Mouse (Mus musculus): ENCODE measurements around the gene Rnase9. TPM values are rescaled to one million over a fixed set of nuclear protein-coding genes. Genes with fewer than 3 reads are reported as not detected.

The Rnase9 gene
- polyA plus RNA-seq (2012; rRNA removed) = not detected in 2 replicates

GRCm38 (mm10) chr14:51041769-51042168 is at the start of gene Rnase9:
TSS of gene Rnase9 (minus strand) at chr14:51041869.

GRCm38 (mm10) chr14:51074335-51074734 is 32.7 kb upstream of the Rnase9 start, which contains the start of gene Olfr750:
TSS of gene Olfr750 (minus strand) at chr14:51074435.

GRCm38 (mm10) chr14:51057401-51057831 is 15.7 kb upstream of the Rnase9 start, which contains the start of gene Rnase12:
TSS of gene Rnase12 (minus strand) at chr14:51057661.

GRCm38 (mm10) chr14:51050063-51050462 is 8.4 kb upstream of the Rnase9 start, which contains the start of gene Rnase11:
TSS of gene Rnase11 (minus strand) at chr14:51050163.

GRCm38 (mm10) chr14:51007152-51007801 is 34.4 kb downstream of the Rnase9 start, which contains the start of gene Rnase10:
TSS of gene Rnase10 (plus strand) at chr14:51007751.

Other genes starting within 250 kb of the Rnase9 start
- gene Ccnb1ip1, start 234.1 kb downstream of the Rnase9 start, polyA plus RNA-seq (2012; rRNA removed) = not detected in 2 replicates
- gene Parp2, start 234.0 kb downstream of the Rnase9 start, polyA plus RNA-seq (2012; rRNA removed) = 37.8 and 40.4 TPM in 2 replicates
- gene Tep1, start 171.3 kb downstream of the Rnase9 start, polyA plus RNA-seq (2012; rRNA removed) = 2.2 and 3.4 TPM in 2 replicates
- 0.16 and 0.18 TPM in 2 replicates for gene Klhl33, start 144.4 kb downstream of the Rnase9 start, polyA plus RNA-seq (2012; rRNA removed)
- gene Osgep, start 117.0 kb downstream of the Rnase9 start, polyA plus RNA-seq (2012; rRNA removed) = 36.9 and 37.6 TPM in 2 replicates
- gene Apex1, start 116.9 kb downstream of the Rnase9 start, polyA plus RNA-seq (2012; rRNA removed) = 52.4 and 58.5 TPM in 2 replicates
- 22.8 and 28.6 TPM in 2 replicates for gene Pip4p1, start 111.0 kb downstream of the Rnase9 start, polyA plus RNA-seq (2012; rRNA removed)
- gene Pnp, start 110.8 kb downstream of the Rnase9 start, polyA plus RNA-seq (2012; rRNA removed) = 75.3 and 96.8 TPM in 2 replicates
- gene Gm49342, start 97.4 kb downstream of the Rnase9 start, polyA plus RNA-seq (2012; rRNA removed) = 58.6 and 74.1 TPM in 2 replicates
- gene Pnp2, start 85.9 kb downstream of the Rnase9 start, polyA plus RNA-seq (2012; rRNA removed) = 9.7 and 10.4 TPM in 2 replicates
- 0.02 TPM in 1 of 2 replicates, not detected in the other for gene Rnase10, start 34.1 kb downstream of the Rnase9 start, polyA plus RNA-seq (2012; rRNA removed)
- gene Rnase11, start 8.3 kb upstream of the Rnase9 start, polyA plus RNA-seq (2012; rRNA removed) = not detected in 2 replicates
- gene Rnase12, start 15.8 kb upstream of the Rnase9 start, polyA plus RNA-seq (2012; rRNA removed) = 0.86 and 0.90 TPM in 2 replicates
- not detected in 2 replicates for gene Olfr750, start 32.6 kb upstream of the Rnase9 start, polyA plus RNA-seq (2012; rRNA removed)
- gene Rnase4, start 49.2 kb upstream of the Rnase9 start, polyA plus RNA-seq (2012; rRNA removed) = 10.7 and 13.3 TPM in 2 replicates
- gene Ang, start 49.3 kb upstream of the Rnase9 start, polyA plus RNA-seq (2012; rRNA removed) = 3.7 and 3.9 TPM in 2 replicates
- not detected in 2 replicates for gene Eddm3b, start 72.6 kb upstream of the Rnase9 start, polyA plus RNA-seq (2012; rRNA removed)
- 1.9 and 2.8 TPM in 2 replicates for gene Rnase6, start 82.0 kb upstream of the Rnase9 start, polyA plus RNA-seq (2012; rRNA removed)
- gene Rnase1, start 104.9 kb upstream of the Rnase9 start, polyA plus RNA-seq (2012; rRNA removed) = 0.03 and 0.05 TPM in 2 replicates
- gene Rnase2b, start 120.4 kb upstream of the Rnase9 start, polyA plus RNA-seq (2012; rRNA removed) = not detected in 2 replicates
- gene Ang2, start 157.3 kb upstream of the Rnase9 start, polyA plus RNA-seq (2012; rRNA removed) = not detected in 2 replicates
- gene Ear14, start 161.5 kb upstream of the Rnase9 start, polyA plus RNA-seq (2012; rRNA removed) = not detected in 2 replicates
- not detected in 2 replicates for gene Rnase2a, start 214.2 kb upstream of the Rnase9 start, polyA plus RNA-seq (2012; rRNA removed)